Mouse (Mus musculus): Measurements from ENCODE around the gene Zc3h6. TPM values are rescaled to one million over a fixed set of nuclear protein-coding genes. Genes with fewer than 3 reads are reported as not detected.

Gene Zc3h6
- polyA plus RNA-seq, 1 experiment from 2014 or later: 1.7 TPM

DNA sequence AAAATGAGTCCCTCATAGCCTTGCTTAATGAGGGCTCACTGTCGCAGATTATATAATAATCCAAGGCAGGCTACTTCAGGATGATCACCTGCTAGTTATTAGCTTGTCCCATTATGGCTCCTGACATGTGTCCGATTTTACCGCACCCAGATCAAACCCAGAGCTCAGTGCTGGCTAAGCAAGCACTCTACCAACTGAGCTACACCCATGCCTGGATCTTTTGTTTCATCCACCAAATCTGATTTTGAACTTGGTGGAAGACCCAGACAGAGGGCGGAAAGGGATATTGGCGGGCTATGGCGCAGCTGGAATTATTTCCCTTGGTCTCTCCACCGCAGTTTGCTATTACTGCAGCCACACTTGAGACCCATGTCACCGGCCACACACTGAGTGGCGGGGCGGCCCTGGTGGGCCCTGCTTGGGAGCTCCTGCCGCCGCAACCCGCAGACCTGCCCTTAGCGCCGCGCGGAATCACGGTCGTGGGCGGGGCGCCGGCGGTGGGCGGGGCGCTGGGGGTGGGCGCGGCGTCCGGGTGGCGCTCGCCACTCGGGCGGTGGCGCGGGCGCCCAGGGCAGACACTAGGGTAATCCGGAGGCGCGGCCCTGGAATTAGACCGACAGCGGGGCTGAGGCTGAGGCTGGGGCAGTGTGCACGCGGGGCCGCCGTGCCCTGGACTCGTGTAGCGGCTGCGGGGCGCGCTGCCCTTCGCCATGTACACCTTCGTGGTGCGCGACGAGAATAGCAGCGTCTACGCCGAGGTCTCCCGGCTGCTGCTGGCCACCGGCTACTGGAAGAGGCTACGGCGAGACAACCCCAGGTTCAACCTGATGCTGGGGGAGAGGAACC, 98.5 kb downstream of the Zc3h6 start, which contains the start of gene Ttl:
TSS of gene Ttl (plus strand) at position 506 of the 846 bp plus-strand sequence.
- Histone ChIP-seq H3K9me3 (replicated peaks) (no peaks in the 10 kb centered on the region), H3K36me3 (peaks cover 14% of the 10 kb centered on the region), H3K9ac (peak within 1 kb of the TSS; percentile 73), H3K4me1 (peaks cover 19% of the 10 kb centered on the region), H3K27ac (peak within 1 kb of the TSS; percentile 79), H3K4me2 (peak within 1 kb of the TSS; percentile 84), H3K27me3 (no peaks in the 10 kb centered on the region), H3K4me3 (replicated peaks) (peak within 1 kb of the TSS; percentile 79)
- peak; percentile 95 for ATAC-seq (replicated peaks; ENCODE audit: low FRiP score)
- WGBS: 1% methylated on average over 62 of the region's 62 CpGs

DNA sequence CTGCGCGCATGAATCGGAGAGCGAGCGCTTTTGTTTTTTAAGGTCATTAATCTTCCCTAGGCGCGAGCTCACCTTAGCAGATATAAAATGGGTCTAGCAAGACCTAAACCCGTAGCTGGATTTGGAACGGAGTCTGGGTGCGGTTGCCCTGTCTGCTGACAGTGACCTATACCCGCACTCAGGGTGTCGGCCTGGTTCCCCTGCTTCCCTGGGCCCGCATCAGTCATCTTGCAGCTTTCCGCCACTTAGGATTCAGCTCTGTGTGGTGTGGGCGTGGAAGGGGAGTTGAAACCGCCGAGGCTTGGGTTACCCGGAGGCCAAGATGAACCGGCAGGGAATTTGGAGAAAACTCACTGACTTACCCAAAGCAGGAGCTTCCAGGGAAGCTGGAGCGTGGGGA, 99.1 kb downstream of the Zc3h6 start:
- Histone ChIP-seq H3K9me3 (replicated peaks) (no peaks in the 10 kb centered on the region), H3K9ac (peak overlapping the region; percentile 73), H3K4me3 (replicated peaks) (peak overlapping the region; percentile 79), H3K27me3 (no peaks in the 10 kb centered on the region), H3K4me1 (peaks cover 19% of the 10 kb centered on the region), H3K4me2 (peak overlapping the region; percentile 84), H3K27ac (peak overlapping the region; percentile 79), H3K36me3 (peaks cover 14% of the 10 kb centered on the region)
- WGBS: under 1% methylated on average over 20 of the region's 20 CpGs
- ATAC-seq (replicated peaks; ENCODE audit: low FRiP score): peak; percentile 86

Small RNAs within 50 kb of the gene (microRNA-seq; reads per million reads assigned to microRNA genes)
- gene Gm22859: not detected

Other genes with a start within 250 kb of the Zc3h6 start
- 32.3 and 32.6 TPM in 2 replicates for gene Tmem87b, start 149.3 kb upstream of the Zc3h6 start, polyA plus RNA-seq (2015; fragmentation: Nextera tagmentation; extraction: Ambion mirVana)
- 5.1 and 6.2 TPM in 2 replicates for gene Fbln7, start 104.4 kb upstream of the Zc3h6 start, polyA plus RNA-seq (2015; fragmentation: Nextera tagmentation; extraction: Ambion mirVana)
- 7.2 and 8.3 TPM in 2 replicates for gene Zc3h8, start 23.3 kb upstream of the Zc3h6 start, polyA plus RNA-seq (2015; fragmentation: Nextera tagmentation; extraction: Ambion mirVana)
- gene Gm10762, start 323 bp downstream of the Zc3h6 start, polyA plus RNA-seq (2015; fragmentation: Nextera tagmentation; extraction: Ambion mirVana): 12.2 and 13.4 TPM in 2 replicates
- 0.04 and 0.06 TPM in 2 replicates for gene Vinac1, start 80.8 kb downstream of the Zc3h6 start, polyA plus RNA-seq (2015; fragmentation: Nextera tagmentation; extraction: Ambion mirVana)
- 15.1 and 17.9 TPM in 2 replicates for gene Ttl, start 98.5 kb downstream of the Zc3h6 start, polyA plus RNA-seq (2015; fragmentation: Nextera tagmentation; extraction: Ambion mirVana)
- gene Polr1b, start 133.6 kb downstream of the Zc3h6 start, polyA plus RNA-seq (2015; fragmentation: Nextera tagmentation; extraction: Ambion mirVana): 33.1 and 36.1 TPM in 2 replicates
- gene Chchd5, start 162.3 kb downstream of the Zc3h6 start, polyA plus RNA-seq (2015; fragmentation: Nextera tagmentation; extraction: Ambion mirVana): 22.9 and 26.8 TPM in 2 replicates
- gene Slc20a1, start 231.4 kb downstream of the Zc3h6 start, polyA plus RNA-seq (2015; fragmentation: Nextera tagmentation; extraction: Ambion mirVana): 28.1 and 30.2 TPM in 2 replicates

Measured in kidney, embryonic 15.5 days (tissue).